Mouse (Mus musculus) hindbrain, embryonic 15.5 days (tissue): ENCODE results near the gene Ms4a5. TPM values are rescaled to one million over a fixed set of nuclear protein-coding genes. Genes with fewer than 3 reads are reported as not detected.

ENCODE experiments used
- polyA plus RNA-seq: library from polyadenylated mRNA; unstranded; fragments of >200 nt; fragmentation: Nextera tagmentation; extraction: Ambion mirVana; gene quantifications from 2 replicates; pipeline ENCODE4 v1.2.1, GENCODE M21; 2015

Gene Ms4a5
- polyA plus RNA-seq, 1 experiment from 2014 or later = not detected

Other genes starting within 250 kb of the Ms4a5 start
- not detected in 2 replicates for gene Ms4a8a, start 202.8 kb downstream of the Ms4a5 start, polyA plus RNA-seq
- gene 1700017D01Rik, start 153.0 kb downstream of the Ms4a5 start, polyA plus RNA-seq = not detected in 2 replicates
- gene 1700025F22Rik, start 118.6 kb downstream of the Ms4a5 start, polyA plus RNA-seq = not detected in 2 replicates
- gene Ms4a13, start 87.1 kb downstream of the Ms4a5 start, polyA plus RNA-seq = not detected in 2 replicates
- not detected in 2 replicates for gene Ms4a12, start 51.4 kb downstream of the Ms4a5 start, polyA plus RNA-seq
- not detected in 2 replicates for gene Ms4a1, start 17.6 kb downstream of the Ms4a5 start, polyA plus RNA-seq
- gene Ms4a14, start 30.6 kb upstream of the Ms4a5 start, polyA plus RNA-seq = 0.09 TPM in 1 of 2 replicates, not detected in the other
- 4.0 and 4.4 TPM in 2 replicates for gene Ms4a7, start 52.3 kb upstream of the Ms4a5 start, polyA plus RNA-seq
- gene Ms4a4a, start 91.7 kb upstream of the Ms4a5 start, polyA plus RNA-seq = 2.3 and 3.0 TPM in 2 replicates
- 2.1 TPM in 1 of 2 replicates, not detected in the other for gene Ms4a4c, start 120.9 kb upstream of the Ms4a5 start, polyA plus RNA-seq
- gene Ms4a4b, start 159.7 kb upstream of the Ms4a5 start, polyA plus RNA-seq = 0.09 TPM in 1 of 2 replicates, not detected in the other
- 1.6 and 4.5 TPM in 2 replicates for gene Ms4a6c, start 185.5 kb upstream of the Ms4a5 start, polyA plus RNA-seq
- 0.31 TPM in 1 of 2 replicates, not detected in the other for gene Gm8369, start 202.1 kb upstream of the Ms4a5 start, polyA plus RNA-seq
- gene Ms4a6b, start 232.6 kb upstream of the Ms4a5 start, polyA plus RNA-seq = 2.0 and 3.8 TPM in 2 replicates